Mouse (Mus musculus) erythroblast, embryonic 14.5 days (primary cell): Measurements from ENCODE around the gene Neto2.

Experiments used
- GATA1 ChIP-seq: IDR thresholded peaks from 2 replicates; pipeline ENCODE4 v1.6.1; 2012; ENCODE audit warnings: low read length, inconsistent platforms, mixed read lengths
- TAL1 ChIP-seq: IDR thresholded peaks from 3 replicates; pipeline ENCODE4 v1.6.1; 2012; ENCODE audit warnings: low read length, inconsistent platforms, mixed read lengths

- TF ChIP-seq GATA1 (no peak), TAL1 (no peak)
These were observed 91.9 kb downstream of the Neto2 start for GRCm38 (mm10) chr8:85608836-85609235.
